Mouse (Mus musculus) erythroblast, embryonic 14.5 days (primary cell): ENCODE data around the gene Wnt7b.

ENCODE experiments used
- GATA1 ChIP-seq: IDR thresholded peaks from 2 replicates; pipeline ENCODE4 v1.6.1; 2012; ENCODE audit warnings: low read length, inconsistent platforms, mixed read lengths
- TAL1 ChIP-seq: IDR thresholded peaks from 3 replicates; pipeline ENCODE4 v1.6.1; 2012; ENCODE audit warnings: low read length, inconsistent platforms, mixed read lengths

DNA sequence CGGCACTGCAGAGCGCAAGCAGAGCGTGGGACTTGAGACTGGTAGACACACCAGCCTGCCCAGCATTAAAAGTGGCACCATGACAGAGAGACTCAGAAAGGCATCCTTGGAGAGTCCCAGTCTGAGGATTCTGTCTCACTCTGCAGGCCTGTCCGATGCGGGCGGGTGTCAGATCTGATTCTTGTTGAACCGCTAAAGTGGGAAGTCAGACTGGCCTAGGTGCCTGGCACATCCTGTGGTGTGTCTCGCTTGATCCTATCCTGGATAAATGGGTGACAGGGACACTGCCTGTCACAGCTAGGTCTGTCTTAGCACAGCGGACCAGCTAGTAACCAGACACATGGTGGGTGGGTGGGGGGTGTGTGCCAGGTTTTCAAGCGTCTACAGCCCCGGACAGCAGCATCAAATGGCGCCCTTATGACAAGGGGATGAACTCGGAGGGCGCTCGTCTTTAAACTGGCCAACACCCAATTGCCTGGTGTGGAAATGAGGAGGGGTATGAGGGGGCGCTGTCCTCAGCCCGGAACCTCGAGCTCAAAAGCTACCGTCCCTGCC is at the start of gene Wnt7b:
- TF ChIP-seq TAL1 (no peak), GATA1 (no peak)
